Mouse (Mus musculus) lung, embryonic 14.5 days (tissue): Measurements from ENCODE around the gene Ttc28. TPM values are rescaled to one million over a fixed set of nuclear protein-coding genes. Genes with fewer than 3 reads are reported as not detected.

Experiments
- ATAC-seq: fragments of 200-750 bp; cut with Nextera tagmentation; 2 replicates; pipeline ENCODE4 v1.8.0; 2017; ENCODE audit warnings: mild to moderate bottlenecking, moderate TSS enrichment, moderate library complexity; ENCODE audit not compliant: insufficient read depth
- DNase-seq: peaks from one replicate; pipeline ENCODE4 v3.0.0-alpha.2; 2015
- H3K27ac ChIP-seq: fragments of 300-500 bp; sonication (generic); 2 replicates; pipeline ENCODE4 v1.5.1; 2014; ENCODE audit warnings: low read depth, mild to moderate bottlenecking, moderate library complexity
- H3K27me3 ChIP-seq: fragments of 300-500 bp; sonication (generic); 2 replicates; pipeline ENCODE4 v1.6.1; 2014; ENCODE audit warnings: low read length, control low read depth; ENCODE audit not compliant: insufficient read depth
- H3K36me3 ChIP-seq: fragments of 300-500 bp; sonication (generic); 2 replicates; pipeline ENCODE4 v1.6.1; 2014; ENCODE audit warnings: control low read depth; ENCODE audit not compliant: insufficient read depth
- H3K4me1 ChIP-seq: fragments of 300-500 bp; sonication (generic); 2 replicates; pipeline ENCODE4 v1.6.1; 2014; ENCODE audit warnings: antibody characterized with exemption, control low read depth; ENCODE audit not compliant: insufficient read depth
- H3K4me2 ChIP-seq: fragments of 300-500 bp; sonication (generic); 2 replicates; pipeline ENCODE4 v1.6.1; 2014; ENCODE audit warnings: mild to moderate bottlenecking
- H3K4me3 ChIP-seq: fragments of 300-500 bp; sonication (generic); 2 replicates; pipeline ENCODE4 v1.5.1; 2014; ENCODE audit warnings: low read depth, low read length
- H3K9ac ChIP-seq: fragments of 300-500 bp; sonication (generic); 2 replicates; pipeline ENCODE4 v1.6.1; 2014
- H3K9me3 ChIP-seq: fragments of 300-500 bp; sonication (generic); 2 replicates; pipeline ENCODE4 v1.6.1; 2016; ENCODE audit warnings: low read depth, low read length, control low read depth
- CTCF ChIP-seq: IDR thresholded peaks from 2 replicates; pipeline ENCODE4 v1.5.1; 2016; ENCODE audit warnings: antibody characterized with exemption, low read depth
- WGBS: fragments of 180-500 bp; shearing (Covaris S2); extraction: QIAGEN DNeasy Blood & Tissue Kit; methylation state at CpG from one replicate; pipeline ENCODE4 v1.1.7; 2014; 5-methylcytosine and 5-hydroxymethylcytosine counted together
- polyA plus RNA-seq: library from polyadenylated mRNA; unstranded; fragments of >200 nt; fragmentation: Nextera tagmentation; extraction: Ambion mirVana; gene quantifications from 2 replicates; pipeline ENCODE4 v1.2.1, GENCODE M21; 2014

Ttc28 gene
- polyA plus RNA-seq, 1 experiment from 2014 or later, result 15.2 TPM

GRCm38 (mm10) chr5:111290071-111290470 lies 410.5 kb downstream of the Ttc28 start:
- Histone ChIP-seq H3K4me2 (no peak overlapping the region), H3K4me3 (no peak overlapping the region), H3K9me3 (no peaks in the 10 kb centered on the region), H3K27ac (no peak overlapping the region), H3K36me3 (peaks cover 26% of the 10 kb centered on the region), H3K9ac (no peak overlapping the region), H3K4me1 (no peaks in the 10 kb centered on the region), H3K27me3 (no peaks in the 10 kb centered on the region)
- TF ChIP-seq CTCF, result no peak
- 83% methylated on average over 11 of the region's 11 CpGs for WGBS
- ATAC-seq, result no peak
- DNase-seq, result no peak

GRCm38 (mm10) chr5:111291639-111292038 lies 412.0 kb downstream of the Ttc28 start:
- no peaks in the 10 kb centered on the region for H3K27me3 ChIP-seq
- peak; percentile 24; the same call in 1 of the 2 replicates for TF ChIP-seq CTCF
- no peak overlapping the region for H3K27ac ChIP-seq
- 33% methylated on average over 10 of the region's 10 CpGs for WGBS
- peak overlapping the region; percentile 28; the same call in 1 of the 2 replicates for H3K4me2 ChIP-seq
- ATAC-seq (peak; percentile 91), DNase-seq (peak; percentile 88)
- H3K4me1 ChIP-seq, result no peaks in the 10 kb centered on the region
- H3K36me3 ChIP-seq, result peaks cover 10% of the 10 kb centered on the region; the same call in 1 of the 2 replicates
- no peak overlapping the region for H3K9ac ChIP-seq
- no peaks in the 10 kb centered on the region for H3K9me3 ChIP-seq
- H3K4me3 ChIP-seq, result no peak overlapping the region

- Histone ChIP-seq H3K27me3 (no peaks in the 10 kb centered on the region), H3K9me3 (no peaks in the 10 kb centered on the region), H3K4me3 (no peak overlapping the region), H3K4me2 (no peak overlapping the region), H3K4me1 (no peaks in the 10 kb centered on the region), H3K9ac (no peak overlapping the region), H3K27ac (no peak overlapping the region), H3K36me3 (no peaks in the 10 kb centered on the region)
- no peak for TF ChIP-seq CTCF
- ATAC-seq (no peak), DNase-seq (no peak)
- WGBS, result 62% methylated on average over 5 of the region's 5 CpGs
These were observed 418.2 kb downstream of the Ttc28 start for GRCm38 (mm10) chr5:111297801-111298200.

GRCm38 (mm10) chr5:111298706-111299105 lies 419.1 kb downstream of the Ttc28 start:
- H3K9me3 ChIP-seq, result no peaks in the 10 kb centered on the region
- H3K4me1 ChIP-seq, result no peaks in the 10 kb centered on the region
- no peaks in the 10 kb centered on the region for H3K27me3 ChIP-seq
- 36% methylated on average over 7 of the region's 7 CpGs for WGBS
- no peak for TF ChIP-seq CTCF
- no peak overlapping the region for H3K27ac ChIP-seq
- ATAC-seq, result no peak
- no peak overlapping the region for H3K4me2 ChIP-seq
- no peaks in the 10 kb centered on the region for H3K36me3 ChIP-seq
- no peak overlapping the region for H3K4me3 ChIP-seq
- DNase-seq, result no peak
- H3K9ac ChIP-seq, result no peak overlapping the region

- Histone ChIP-seq H3K9ac (no peak overlapping the region), H3K4me2 (no peak overlapping the region), H3K36me3 (no peaks in the 10 kb centered on the region), H3K27me3 (no peaks in the 10 kb centered on the region), H3K4me3 (no peak overlapping the region), H3K9me3 (no peaks in the 10 kb centered on the region), H3K4me1 (no peaks in the 10 kb centered on the region), H3K27ac (no peak overlapping the region)
- DNase-seq (no peak), ATAC-seq (no peak)
- 70% methylated on average over 8 of the region's 8 CpGs for WGBS
- no peak for TF ChIP-seq CTCF
These were observed 421.2 kb downstream of the Ttc28 start for GRCm38 (mm10) chr5:111300776-111301175.

- DNase-seq (no peak), ATAC-seq (no peak)
- no peaks in the 10 kb centered on the region for H3K9me3 ChIP-seq
- no peaks in the 10 kb centered on the region for H3K36me3 ChIP-seq
- no peak overlapping the region for H3K9ac ChIP-seq
- H3K27me3 ChIP-seq, result no peaks in the 10 kb centered on the region
- no peak overlapping the region for H3K4me3 ChIP-seq
- no peak overlapping the region for H3K4me2 ChIP-seq
- H3K27ac ChIP-seq, result no peak overlapping the region
- H3K4me1 ChIP-seq, result no peaks in the 10 kb centered on the region
- WGBS, result 66% methylated on average over 7 of the region's 7 CpGs
- TF ChIP-seq CTCF, result no peak
These were observed 422.1 kb downstream of the Ttc28 start for GRCm38 (mm10) chr5:111301736-111302135.

GRCm38 (mm10) chr5:111304730-111305129 lies 425.1 kb downstream of the Ttc28 start:
- H3K27me3 ChIP-seq, result no peaks in the 10 kb centered on the region
- H3K27ac ChIP-seq, result no peak overlapping the region
- no peak overlapping the region for H3K4me2 ChIP-seq

GRCm38 (mm10) chr5:111310185-111310584 lies 430.6 kb downstream of the Ttc28 start:
- H3K4me3 ChIP-seq, result no peak overlapping the region
- H3K27ac ChIP-seq, result no peak overlapping the region
- no peaks in the 10 kb centered on the region for H3K9me3 ChIP-seq
- no peak for TF ChIP-seq CTCF
- H3K27me3 ChIP-seq, result no peaks in the 10 kb centered on the region
- DNase-seq (no peak), ATAC-seq (no peak)
- H3K4me2 ChIP-seq, result no peak overlapping the region
- H3K36me3 ChIP-seq, result no peaks in the 10 kb centered on the region
- 61% methylated on average over 6 of the region's 6 CpGs for WGBS
- no peak overlapping the region for H3K9ac ChIP-seq
- no peaks in the 10 kb centered on the region for H3K4me1 ChIP-seq

More at GRCm38 (mm10) chr5:111304730-111305129, 425.1 kb downstream of the Ttc28 start:
- DNase-seq, result no peak
- Histone ChIP-seq H3K9ac (no peak overlapping the region), H3K4me3 (no peak overlapping the region), H3K36me3 (no peaks in the 10 kb centered on the region), H3K9me3 (no peaks in the 10 kb centered on the region), H3K4me1 (no peaks in the 10 kb centered on the region)
- no peak for TF ChIP-seq CTCF
- ATAC-seq, result no peak
- 83% methylated on average over 3 of the region's 3 CpGs for WGBS
